Mouse (Mus musculus) forebrain, embryonic 16.5 days (tissue): Measurements from ENCODE around the gene Ccdc105. TPM values are rescaled to one million over a fixed set of nuclear protein-coding genes. Genes with fewer than 3 reads are reported as not detected.
A peak's percentile ranks its signal among the peaks of the same experiment; 100 is the strongest.

Experiments used
- ATAC-seq: fragments of 200-750 bp; cut with Nextera tagmentation; 2 replicates; pipeline ENCODE4 v1.8.0; 2017; ENCODE audit warnings: mild to moderate bottlenecking, moderate library complexity
- H3K27ac ChIP-seq: fragments of 300-500 bp; sonication (generic); 2 replicates; pipeline ENCODE4 v1.5.1; 2014; ENCODE audit warnings: low read length, control low read depth
- H3K27me3 ChIP-seq: fragments of 300-500 bp; sonication (generic); replicated peaks from 2 replicates; pipeline ENCODE4 v1.6.1; 2014; ENCODE audit warnings: low read length; ENCODE audit not compliant: control insufficient read depth, insufficient read depth
- H3K36me3 ChIP-seq: fragments of 300-500 bp; sonication (generic); 2 replicates; pipeline ENCODE4 v1.6.1; 2014; ENCODE audit not compliant: control insufficient read depth, insufficient read depth
- H3K4me1 ChIP-seq: fragments of 300-500 bp; sonication (generic); replicated peaks from 2 replicates; pipeline ENCODE4 v1.6.1; 2014; ENCODE audit warnings: low read length; ENCODE audit not compliant: control insufficient read depth, insufficient read depth
- H3K4me2 ChIP-seq: fragments of 300-500 bp; sonication (generic); 2 replicates; pipeline ENCODE4 v1.6.1; 2014; ENCODE audit warnings: mild to moderate bottlenecking, low read length, control low read depth
- H3K4me3 ChIP-seq: fragments of 300-500 bp; sonication (generic); replicated peaks from 2 replicates; pipeline ENCODE4 v1.5.1; 2014; ENCODE audit warnings: mild to moderate bottlenecking, low read length, control low read depth
- H3K9ac ChIP-seq: fragments of 300-500 bp; sonication (generic); replicated peaks from 2 replicates; pipeline ENCODE4 v1.6.1; 2014; ENCODE audit warnings: low read depth, low read length, control low read depth
- H3K9me3 ChIP-seq: fragments of 300-500 bp; sonication (generic); 2 replicates; pipeline ENCODE4 v1.6.1; 2016; ENCODE audit warnings: low read length; ENCODE audit not compliant: control insufficient read depth
- WGBS: fragments of 180-500 bp; shearing (Covaris S2); extraction: QIAGEN DNeasy Blood & Tissue Kit; methylation state at CpG from one replicate; pipeline ENCODE4 v1.1.7; 2014; 5-methylcytosine and 5-hydroxymethylcytosine counted together
- polyA plus RNA-seq: library from polyadenylated mRNA; unstranded; fragments of >200 nt; fragmentation: Nextera tagmentation; extraction: Ambion mirVana; gene quantifications from 2 replicates; pipeline ENCODE4 v1.2.1, GENCODE M21; 2015

Ccdc105 gene
- polyA plus RNA-seq, 1 experiment from 2014 or later, result 0.41 TPM

GRCm38 (mm10) chr10:78722654-78723053 lies 30.2 kb downstream of the Ccdc105 start:
- no peak overlapping the region for H3K4me2 ChIP-seq
- H3K9me3 ChIP-seq, result no peaks in the 10 kb centered on the region
- 21% methylated on average over 2 of the region's 2 CpGs for WGBS
- H3K27ac ChIP-seq, result no peak overlapping the region
- no peaks in the 10 kb centered on the region for H3K36me3 ChIP-seq
- H3K4me1 ChIP-seq, result peaks cover 20% of the 10 kb centered on the region
- no peak overlapping the region for H3K9ac ChIP-seq
- H3K4me3 ChIP-seq, result no peak overlapping the region
- no peaks in the 10 kb centered on the region for H3K27me3 ChIP-seq
- peak; percentile 88 for ATAC-seq

DNA sequence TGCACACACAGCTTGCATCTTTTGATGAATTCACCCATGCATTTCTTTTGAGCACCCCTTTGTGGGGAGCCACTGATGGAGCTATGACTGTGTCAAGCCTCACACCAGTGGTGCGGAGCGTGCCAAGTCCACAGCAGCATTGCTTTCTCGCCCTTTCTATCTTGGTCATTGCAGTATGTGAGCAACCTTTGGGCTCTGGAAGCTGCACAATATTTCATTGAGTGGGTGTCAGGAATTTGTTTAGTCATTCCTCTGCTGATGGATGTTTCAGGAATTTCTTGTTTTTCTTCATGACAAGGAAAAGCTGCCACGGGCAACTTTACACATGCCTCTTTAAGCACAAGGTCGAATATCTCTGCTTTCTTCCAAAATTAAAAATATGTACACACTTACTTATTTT lies 30.8 kb downstream of the Ccdc105 start:
- H3K4me1 ChIP-seq, result peaks cover 20% of the 10 kb centered on the region
- H3K9me3 ChIP-seq, result no peaks in the 10 kb centered on the region
- ATAC-seq, result no peak
- no peaks in the 10 kb centered on the region for H3K36me3 ChIP-seq
- H3K9ac ChIP-seq, result no peak overlapping the region
- no peak overlapping the region for H3K4me2 ChIP-seq
- 84% methylated on average over 5 of the region's 5 CpGs for WGBS
- H3K27ac ChIP-seq, result no peak overlapping the region
- H3K4me3 ChIP-seq, result no peak overlapping the region
- H3K27me3 ChIP-seq, result no peaks in the 10 kb centered on the region

GRCm38 (mm10) chr10:78718056-78718455 lies 34.8 kb downstream of the Ccdc105 start, which contains the start of gene Casp14:
Gene Casp14 (minus strand): TSS chr10:78718294.
- Histone ChIP-seq H3K9ac (no peak within 1 kb of the TSS), H3K27ac (no peak within 1 kb of the TSS), H3K4me3 (no peak within 1 kb of the TSS), H3K27me3 (no peaks in the 10 kb centered on the region), H3K9me3 (no peaks in the 10 kb centered on the region), H3K4me1 (peaks cover 6% of the 10 kb centered on the region), H3K4me2 (no peak within 1 kb of the TSS), H3K36me3 (no peaks in the 10 kb centered on the region)
- no peak for ATAC-seq
- 72% methylated on average over 11 of the region's 11 CpGs for WGBS

DNA sequence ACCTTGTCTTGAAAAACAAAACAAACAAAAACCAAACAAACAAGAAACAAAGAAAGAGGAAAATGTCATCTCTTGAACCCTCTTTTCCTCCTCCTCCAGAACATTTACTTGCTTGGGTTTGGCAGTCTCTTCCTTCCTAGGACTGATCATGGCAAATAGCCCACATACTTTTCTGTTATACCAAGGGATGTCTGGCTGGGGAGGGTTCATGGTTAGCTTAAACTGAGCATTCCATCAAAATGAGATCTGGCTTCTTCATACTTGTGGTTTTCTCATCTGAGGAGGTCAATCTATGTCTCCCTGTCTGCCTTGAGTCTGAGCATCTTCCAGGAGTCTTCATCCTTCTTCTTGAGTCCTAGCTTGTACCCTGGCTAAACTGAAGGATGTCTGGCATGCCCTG lies 36.6 kb downstream of the Ccdc105 start:
- H3K27ac ChIP-seq, result no peak overlapping the region
- no peaks in the 10 kb centered on the region for H3K36me3 ChIP-seq
- no peak for ATAC-seq
- no peak overlapping the region for H3K9ac ChIP-seq
- no peak overlapping the region for H3K4me2 ChIP-seq
- H3K4me3 ChIP-seq, result no peak overlapping the region
- H3K27me3 ChIP-seq, result no peaks in the 10 kb centered on the region
- H3K4me1 ChIP-seq, result no peaks in the 10 kb centered on the region
- no peaks in the 10 kb centered on the region for H3K9me3 ChIP-seq

DNA sequence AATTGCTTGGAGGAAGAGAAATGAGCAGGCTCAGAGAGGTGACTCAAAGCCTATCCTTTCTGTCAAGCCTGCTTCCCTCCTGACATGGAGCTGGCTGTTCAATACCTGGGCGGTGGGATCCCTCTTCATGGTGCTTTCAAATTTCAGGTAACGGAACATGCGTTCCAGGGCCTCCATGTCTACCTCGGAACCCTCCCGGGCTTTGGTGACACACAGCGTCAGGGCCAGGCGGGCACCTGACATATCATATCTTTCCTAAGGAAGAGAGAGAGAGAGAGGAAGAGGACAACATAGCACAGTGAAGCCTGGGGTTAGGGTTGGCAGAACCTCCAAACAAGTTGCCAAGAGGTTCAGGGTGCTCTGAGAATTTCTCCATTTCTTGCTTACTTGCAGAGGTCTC lies 37.7 kb downstream of the Ccdc105 start:
- 97% methylated on average over 7 of the region's 7 CpGs for WGBS
- Histone ChIP-seq H3K4me1 (no peaks in the 10 kb centered on the region), H3K27me3 (no peaks in the 10 kb centered on the region), H3K36me3 (no peaks in the 10 kb centered on the region), H3K9ac (no peak overlapping the region), H3K27ac (no peak overlapping the region), H3K9me3 (no peaks in the 10 kb centered on the region), H3K4me3 (no peak overlapping the region), H3K4me2 (no peak overlapping the region)
- no peak for ATAC-seq

- H3K9ac ChIP-seq, result no peak overlapping the region
- no peaks in the 10 kb centered on the region for H3K36me3 ChIP-seq
- no peaks in the 10 kb centered on the region for H3K9me3 ChIP-seq
- no peaks in the 10 kb centered on the region for H3K4me1 ChIP-seq
- no peak for ATAC-seq
- no peak overlapping the region for H3K4me3 ChIP-seq
- no peak overlapping the region for H3K4me2 ChIP-seq
- 76% methylated on average over 6 of the region's 6 CpGs for WGBS
- H3K27ac ChIP-seq, result no peak overlapping the region
- H3K27me3 ChIP-seq, result no peaks in the 10 kb centered on the region
Observed at GRCm38 (mm10) chr10:78714129-78714528, 38.7 kb downstream of the Ccdc105 start.

GRCm38 (mm10) chr10:78710706-78711105 lies 42.2 kb downstream of the Ccdc105 start:
- Histone ChIP-seq H3K27ac (no peak overlapping the region), H3K36me3 (no peaks in the 10 kb centered on the region), H3K27me3 (no peaks in the 10 kb centered on the region), H3K9me3 (no peaks in the 10 kb centered on the region), H3K4me1 (no peaks in the 10 kb centered on the region), H3K9ac (no peak overlapping the region), H3K4me2 (no peak overlapping the region), H3K4me3 (no peak overlapping the region)
- no peak for ATAC-seq

DNA sequence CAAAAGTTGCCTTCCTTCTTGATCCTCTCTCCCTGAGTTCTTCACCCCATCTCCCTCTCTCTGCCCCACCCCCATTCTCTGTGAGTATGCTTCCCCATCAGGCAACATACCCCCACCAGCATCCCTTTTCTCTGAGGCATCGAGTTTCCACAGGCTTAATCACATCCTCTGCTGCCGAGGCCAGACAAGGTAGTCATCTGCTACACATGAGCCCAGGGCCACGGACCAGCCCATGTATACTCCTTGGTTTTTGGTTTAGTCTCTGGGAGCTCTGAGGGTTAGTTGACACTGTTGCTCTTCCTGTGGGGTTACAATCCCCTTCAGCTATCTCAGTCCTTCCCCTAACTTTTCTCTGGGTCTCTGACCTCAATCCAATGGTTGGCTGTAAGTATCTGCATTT lies 52.0 kb downstream of the Ccdc105 start:
- Histone ChIP-seq H3K27me3 (no peaks in the 10 kb centered on the region), H3K9ac (no peak overlapping the region), H3K4me1 (no peaks in the 10 kb centered on the region), H3K36me3 (no peaks in the 10 kb centered on the region), H3K9me3 (no peaks in the 10 kb centered on the region), H3K4me3 (no peak overlapping the region), H3K27ac (no peak overlapping the region), H3K4me2 (no peak overlapping the region)
- ATAC-seq, result no peak
- WGBS, result 54% methylated on average over 3 of the region's 3 CpGs

Other genes with a start within 250 kb of the Ccdc105 start
- not detected in 2 replicates for gene Olfr1358, start 235.6 kb downstream of the Ccdc105 start, polyA plus RNA-seq
- gene Ilvbl, start 178.7 kb downstream of the Ccdc105 start, polyA plus RNA-seq, result 38.5 and 48.3 TPM in 2 replicates
- gene Syde1, start 161.1 kb downstream of the Ccdc105 start, polyA plus RNA-seq, result 3.9 TPM in 2 replicates
- not detected in 2 replicates for gene Olfr1357, start 135.0 kb downstream of the Ccdc105 start, polyA plus RNA-seq
- gene Casp14, start 34.8 kb downstream of the Ccdc105 start, polyA plus RNA-seq, result 0.11 TPM in 1 of 2 replicates, not detected in the other
- gene Slc1a6, start 27.4 kb upstream of the Ccdc105 start, polyA plus RNA-seq, result 5.4 and 7.4 TPM in 2 replicates
- not detected in 2 replicates for gene Olfr1356, start 99.1 kb upstream of the Ccdc105 start, polyA plus RNA-seq
- not detected in 2 replicates for gene Olfr1355, start 122.5 kb upstream of the Ccdc105 start, polyA plus RNA-seq
- not detected in 2 replicates for gene Olfr1354, start 160.1 kb upstream of the Ccdc105 start, polyA plus RNA-seq
- not detected in 2 replicates for gene Olfr8, start 197.6 kb upstream of the Ccdc105 start, polyA plus RNA-seq
- not detected in 2 replicates for gene Olfr1353, start 210.2 kb upstream of the Ccdc105 start, polyA plus RNA-seq
- gene Olfr1352, start 228.0 kb upstream of the Ccdc105 start, polyA plus RNA-seq, result not detected in 2 replicates